Mouse (Mus musculus) brown adipose tissue, adult 24 weeks (tissue): ENCODE data around the gene Nck1. TPM values are rescaled to one million over a fixed set of nuclear protein-coding genes. Genes with fewer than 3 reads are reported as not detected.
A peak's percentile ranks its signal among the peaks of the same experiment; 100 is the strongest.

Experiments
- H3K27ac ChIP-seq: fragments of 200-500 bp; replicated peaks from 2 replicates; pipeline ENCODE4 v1.5.1; 2012; ENCODE audit warnings: low read depth, mild to moderate bottlenecking, low read length
- H3K4me1 ChIP-seq: fragments of 200-500 bp; 2 replicates; pipeline ENCODE4 v1.6.1; 2012; ENCODE audit warnings: low read length, mixed read lengths; ENCODE audit not compliant: control insufficient read depth, insufficient read depth, insufficient read length
- H3K4me3 ChIP-seq: fragments of 200-500 bp; 2 replicates; pipeline ENCODE4 v1.5.1; 2012; ENCODE audit warnings: low read depth, mild to moderate bottlenecking, low read length, moderate library complexity; ENCODE audit not compliant: insufficient read depth
- polyA plus RNA-seq: library from polyadenylated mRNA; stranded (reverse); fragments of >200 nt; gene quantifications from 2 replicates; pipeline ENCODE4 v1.2.4, GENCODE M21; 2012; ENCODE audit not compliant: missing spikeins, insufficient read depth, insufficient read length

The Nck1 gene
- polyA plus RNA-seq, 1 experiment: 39.8 TPM

DNA sequence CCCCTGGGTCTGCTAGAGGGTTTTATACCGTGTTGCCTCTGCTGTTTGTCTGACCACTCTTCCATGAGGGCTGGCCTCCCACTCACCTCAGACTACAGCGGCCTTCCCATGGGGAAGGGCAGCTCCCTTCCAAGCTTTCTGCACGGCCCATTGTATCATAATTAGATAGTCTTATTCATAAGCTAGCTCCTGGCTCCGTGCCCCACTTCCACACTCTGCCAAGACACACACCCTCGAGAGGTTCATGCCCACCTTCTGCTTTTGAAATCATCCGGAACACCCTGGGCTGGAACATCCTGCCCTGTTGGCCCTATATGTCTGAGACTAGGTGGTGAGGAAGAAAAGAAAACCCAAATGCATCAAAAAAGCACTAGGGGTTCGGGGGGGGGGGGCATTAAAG, 78.3 kb downstream of the Nck1 start:
- Histone ChIP-seq H3K4me3 (no peak overlapping the region), H3K4me1 (peaks cover 34% of the 10 kb centered on the region), H3K27ac (peak overlapping the region; percentile 67)

GRCm38 (mm10) chr9:100466743-100467142, 79.2 kb downstream of the Nck1 start:
- peak overlapping the region; percentile 60 for H3K27ac ChIP-seq

DNA sequence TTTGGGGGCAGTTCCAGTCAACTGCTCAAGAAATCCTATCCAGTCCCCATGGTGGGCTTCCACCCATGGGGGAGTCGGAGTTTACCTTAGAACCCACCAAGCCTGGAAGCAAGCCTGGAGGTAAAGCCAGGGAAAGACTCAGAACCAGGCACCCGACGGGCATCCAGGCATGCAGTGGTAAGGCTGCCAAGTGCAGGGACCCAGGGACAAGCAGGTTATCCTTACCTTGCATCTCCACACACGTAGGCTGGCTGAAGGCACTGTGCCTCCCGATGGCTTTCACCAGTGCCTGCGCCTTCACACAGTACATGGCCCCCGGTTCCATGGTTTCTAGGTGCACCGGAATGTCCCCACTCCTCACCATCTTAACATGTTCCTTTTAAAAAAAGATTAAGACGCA, 79.9 kb downstream of the Nck1 start:
- Histone ChIP-seq H3K4me1 (peaks cover 35% of the 10 kb centered on the region), H3K27ac (no peak overlapping the region)

More at GRCm38 (mm10) chr9:100466743-100467142, 79.2 kb downstream of the Nck1 start:
- Histone ChIP-seq H3K4me1 (peaks cover 37% of the 10 kb centered on the region), H3K4me3 (no peak overlapping the region)

GRCm38 (mm10) chr9:100465380-100465779, 80.6 kb downstream of the Nck1 start:
- H3K4me1 ChIP-seq: peaks cover 35% of the 10 kb centered on the region
- no peak overlapping the region for H3K27ac ChIP-seq
- no peak overlapping the region for H3K4me3 ChIP-seq

More for the DNA sequence above, 79.9 kb downstream of the Nck1 start:
- no peak overlapping the region for H3K4me3 ChIP-seq

GRCm38 (mm10) chr9:100463771-100464170, 82.2 kb downstream of the Nck1 start:
- Histone ChIP-seq H3K4me3 (no peak overlapping the region), H3K4me1 (peaks cover 24% of the 10 kb centered on the region), H3K27ac (no peak overlapping the region)

DNA sequence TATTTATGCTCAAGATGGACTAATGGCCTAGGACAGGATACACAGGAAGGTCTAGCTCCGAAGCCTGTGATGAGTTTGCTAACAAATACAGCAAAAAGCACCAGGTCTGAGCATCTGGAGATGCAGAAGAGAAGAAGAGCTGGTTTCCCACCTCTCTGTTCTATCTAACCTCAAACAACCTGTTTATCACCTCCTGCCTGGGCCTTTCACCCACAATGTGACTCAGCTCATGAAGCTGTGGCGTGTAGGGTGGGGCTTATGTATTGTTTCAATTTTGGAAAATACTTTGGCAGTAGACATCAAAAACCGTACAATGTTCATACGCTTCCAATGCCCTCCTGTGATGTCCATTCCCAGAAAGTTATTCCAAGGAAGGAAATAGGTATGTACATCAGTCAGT, 83.8 kb downstream of the Nck1 start:
- Histone ChIP-seq H3K27ac (peak overlapping the region; percentile 85), H3K4me3 (no peak overlapping the region), H3K4me1 (peaks cover 15% of the 10 kb centered on the region)

DNA sequence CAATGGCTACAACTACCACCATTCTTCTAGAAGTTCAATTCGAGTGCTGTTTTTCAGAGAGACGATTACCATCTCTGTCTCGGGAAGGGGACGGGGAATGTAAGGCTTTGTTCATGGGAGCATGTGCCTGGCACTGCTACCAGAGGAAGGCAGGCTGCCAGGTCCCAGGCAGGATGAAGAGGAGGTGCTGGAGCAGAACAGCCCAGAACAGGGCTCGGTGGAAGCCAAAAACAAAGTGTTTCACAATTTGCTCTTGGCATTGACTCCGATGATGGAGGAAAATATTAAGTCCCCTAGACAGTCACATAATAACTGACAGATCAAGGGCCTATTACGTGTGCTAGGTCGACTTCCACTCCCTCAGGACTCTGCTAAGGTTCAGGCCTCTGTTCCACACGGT, 84.3 kb downstream of the Nck1 start:
- peak overlapping the region; percentile 85 for H3K27ac ChIP-seq
- H3K4me3 ChIP-seq: no peak overlapping the region

GRCm38 (mm10) chr9:100460203-100460602, 85.7 kb downstream of the Nck1 start:
- peaks cover 7% of the 10 kb centered on the region for H3K4me1 ChIP-seq
- H3K27ac ChIP-seq: 0 out of 2 replicates have a peak overlapping the region, but pooled peaks have one; percentile 13
- H3K4me3 ChIP-seq: no peak overlapping the region

More for the DNA sequence above, 84.3 kb downstream of the Nck1 start:
- H3K4me1 ChIP-seq: peaks cover 11% of the 10 kb centered on the region

GRCm38 (mm10) chr9:100457971-100458681, 87.8 kb downstream of the Nck1 start:
- Histone ChIP-seq H3K4me3 (no peak overlapping the region), H3K27ac (no peak overlapping the region), H3K4me1 (peaks cover 8% of the 10 kb centered on the region)

DNA sequence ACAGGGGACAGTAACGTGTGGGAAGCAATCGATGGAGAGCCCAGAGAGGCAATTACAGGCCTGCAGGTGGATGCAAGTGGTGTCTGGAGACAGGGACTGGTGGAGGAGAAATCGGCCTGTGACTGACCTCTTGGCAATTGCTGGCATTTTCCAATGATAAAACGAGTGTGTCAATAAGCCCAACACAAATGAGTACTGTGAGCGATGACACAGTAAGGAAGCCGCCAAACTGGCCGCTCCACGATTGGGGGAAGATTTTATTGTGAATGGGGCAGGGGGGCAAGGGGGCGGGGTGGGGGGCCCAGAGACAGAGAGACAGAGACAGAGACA, 91.3 kb downstream of the Nck1 start:
- H3K27ac ChIP-seq: peak overlapping the region; percentile 69
- peak overlapping the region; percentile 73 for H3K4me3 ChIP-seq
- H3K4me1 ChIP-seq: peaks cover 3% of the 10 kb centered on the region; the same call in 1 of the 2 replicates

DNA sequence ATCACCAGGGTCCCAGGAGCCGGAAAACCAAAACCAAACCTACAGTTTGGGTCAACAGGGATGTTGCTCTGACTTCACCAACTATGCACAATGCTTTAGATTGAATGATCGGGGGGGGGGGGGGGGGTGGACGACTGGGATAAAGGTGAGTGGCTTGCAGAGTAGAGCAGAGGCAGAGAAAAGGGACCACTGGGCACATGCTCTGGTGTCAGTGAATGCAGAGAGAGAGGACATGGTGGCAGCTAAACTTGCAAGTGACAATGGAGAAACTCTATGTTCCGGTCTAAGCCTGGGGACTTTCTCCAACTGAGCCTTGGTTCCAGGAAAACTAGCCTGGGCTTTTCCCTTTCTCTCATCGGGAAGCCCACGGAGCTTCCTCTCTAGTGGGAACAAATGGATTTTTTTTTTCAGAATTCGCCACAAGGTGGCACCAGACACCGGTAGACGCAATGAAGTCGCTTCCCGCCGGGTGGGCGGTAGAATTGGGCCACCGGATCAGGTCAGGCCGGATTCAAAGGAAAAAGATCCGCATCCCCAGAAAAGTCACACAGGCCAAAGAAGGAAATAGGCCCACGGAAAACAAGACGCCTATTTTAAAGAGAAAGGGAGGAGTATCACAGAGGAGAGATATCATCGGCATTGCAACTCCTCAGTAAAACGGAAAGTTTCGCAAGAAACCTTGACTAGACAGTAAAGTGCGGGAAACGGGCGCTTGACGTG, 91.8 kb downstream of the Nck1 start:
- H3K27ac ChIP-seq: peak overlapping the region; percentile 69
- peak overlapping the region; percentile 73 for H3K4me3 ChIP-seq
- H3K4me1 ChIP-seq: peaks cover 3% of the 10 kb centered on the region; the same call in 1 of the 2 replicates

- Histone ChIP-seq H3K4me3 (no peak overlapping the region), H3K4me1 (peaks cover 3% of the 10 kb centered on the region; the same call in 1 of the 2 replicates), H3K27ac (no peak overlapping the region)
Measured at GRCm38 (mm10) chr9:100452432-100452831, 93.5 kb downstream of the Nck1 start.

DNA sequence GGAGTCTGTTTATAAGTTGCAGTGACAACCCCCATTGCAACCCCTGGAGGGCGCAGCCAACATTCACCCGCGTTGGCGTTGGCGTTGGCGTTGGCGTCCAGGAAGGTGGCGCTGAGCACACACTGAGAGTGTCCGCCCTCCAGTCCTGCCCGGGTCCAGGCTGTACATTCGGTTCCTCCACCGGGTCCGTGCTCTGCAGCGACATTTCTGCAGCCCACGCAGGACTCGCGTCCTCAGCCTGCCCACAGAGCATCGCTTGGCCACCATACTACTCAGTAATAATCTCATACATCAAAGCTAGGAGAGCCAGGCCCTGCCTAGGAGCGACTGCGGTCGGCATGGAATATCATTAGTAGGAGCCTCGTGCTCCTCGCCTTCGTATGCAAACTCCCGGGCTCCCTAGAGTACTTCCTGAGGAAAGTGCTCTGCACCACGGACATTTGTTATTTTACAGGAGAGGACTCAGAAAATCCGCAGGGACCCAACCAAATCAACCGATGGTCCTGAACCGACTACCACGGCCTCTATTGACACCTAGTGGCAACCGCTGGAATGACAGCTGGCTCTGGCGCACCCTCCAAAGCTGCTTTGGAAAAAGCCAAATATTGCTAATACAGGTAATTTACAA, 99.8 kb downstream of the Nck1 start:
- Histone ChIP-seq H3K4me1 (no peaks in the 10 kb centered on the region), H3K27ac (no peak overlapping the region), H3K4me3 (peak overlapping the region; percentile 56)
